Mouse (Mus musculus) olfactory bulb, adult 2 months (tissue): ENCODE results near the gene Mgat5.

Experiments used
- CTCF ChIP-seq: fragments of 200-500 bp; IDR thresholded peaks from 2 replicates; pipeline ENCODE4 v1.5.1; 2012; ENCODE audit warnings: low read depth, mild to moderate bottlenecking, low read length, moderate library complexity; ENCODE audit not compliant: insufficient read depth
- POLR2A ChIP-seq: fragments of 200-500 bp; IDR thresholded peaks from 2 replicates; pipeline ENCODE4 v1.6.1; 2012; ENCODE audit warnings: mild to moderate bottlenecking, low read depth, low read length, moderate library complexity; ENCODE audit not compliant: insufficient read depth

DNA sequence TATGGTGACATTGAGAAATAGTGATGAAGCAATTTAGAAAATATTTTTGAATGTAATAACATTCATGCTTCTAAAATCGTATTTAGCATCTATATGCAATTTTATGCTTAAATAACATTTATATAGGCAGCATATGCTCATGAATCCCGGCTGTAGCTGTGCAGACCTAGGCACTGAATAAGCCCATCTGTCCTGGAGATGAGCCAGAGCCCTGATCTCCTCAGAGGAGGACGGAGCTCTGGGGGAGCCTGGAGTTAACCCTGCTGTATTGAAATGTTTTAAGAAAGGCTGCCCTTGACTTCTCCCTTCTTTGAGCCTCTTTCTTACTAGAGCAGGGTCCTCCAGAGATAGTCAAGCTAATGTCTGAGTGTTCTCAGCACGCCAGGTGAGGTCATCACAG lies 217.8 kb downstream of the Mgat5 start:
- no peak for TF ChIP-seq CTCF
- TF ChIP-seq POLR2A: no peak
